Mouse (Mus musculus) midbrain, embryonic 15.5 days (tissue): ENCODE data around the gene Itgb2. TPM values are rescaled to one million over a fixed set of nuclear protein-coding genes. Genes with fewer than 3 reads are reported as not detected.

Experiments
- ATAC-seq: fragments of 200-750 bp; cut with Nextera tagmentation; replicated peaks from 2 replicates; pipeline ENCODE4 v1.8.0; 2017; ENCODE audit warnings: moderate TSS enrichment
- H3K27ac ChIP-seq: fragments of 300-500 bp; sonication (generic); 2 replicates; pipeline ENCODE4 v1.5.1; 2015; ENCODE audit warnings: mild to moderate bottlenecking, inconsistent platforms
- H3K27me3 ChIP-seq: fragments of 300-500 bp; sonication (generic); replicated peaks from 2 replicates; pipeline ENCODE4 v1.6.1; 2015; ENCODE audit warnings: inconsistent platforms
- H3K36me3 ChIP-seq: fragments of 300-500 bp; sonication (generic); replicated peaks from 2 replicates; pipeline ENCODE4 v1.6.1; 2015; ENCODE audit warnings: inconsistent platforms
- H3K4me1 ChIP-seq: fragments of 300-500 bp; sonication (generic); 2 replicates; pipeline ENCODE4 v1.6.1; 2015; ENCODE audit warnings: inconsistent platforms
- H3K4me2 ChIP-seq: fragments of 300-500 bp; sonication (generic); 2 replicates; pipeline ENCODE4 v1.6.1; 2015; ENCODE audit warnings: inconsistent platforms, mild to moderate bottlenecking, moderate library complexity
- H3K4me3 ChIP-seq: fragments of 300-500 bp; sonication (generic); 2 replicates; pipeline ENCODE4 v1.5.1; 2015; ENCODE audit warnings: mild to moderate bottlenecking, inconsistent platforms
- H3K9ac ChIP-seq: fragments of 300-500 bp; sonication (generic); 2 replicates; pipeline ENCODE4 v1.6.1; 2015; ENCODE audit warnings: mild to moderate bottlenecking, inconsistent platforms
- H3K9me3 ChIP-seq: fragments of 300-500 bp; sonication (generic); 2 replicates; pipeline ENCODE4 v1.6.1; 2016; ENCODE audit warnings: inconsistent platforms
- WGBS: fragments of 180-500 bp; shearing (Covaris S2); methylation state at CpG from one replicate; pipeline ENCODE4 v1.1.7; 2015; ENCODE audit warnings: mixed read lengths; 5-methylcytosine and 5-hydroxymethylcytosine counted together
- polyA plus RNA-seq: library from polyadenylated mRNA; unstranded; fragments of >200 nt; fragmentation: Nextera tagmentation; extraction: Ambion mirVana; gene quantifications from 2 replicates; pipeline ENCODE4 v1.2.1, GENCODE M21; 2015

The Itgb2 gene
- polyA plus RNA-seq: 0.81 and 0.87 TPM in 2 replicates

DNA sequence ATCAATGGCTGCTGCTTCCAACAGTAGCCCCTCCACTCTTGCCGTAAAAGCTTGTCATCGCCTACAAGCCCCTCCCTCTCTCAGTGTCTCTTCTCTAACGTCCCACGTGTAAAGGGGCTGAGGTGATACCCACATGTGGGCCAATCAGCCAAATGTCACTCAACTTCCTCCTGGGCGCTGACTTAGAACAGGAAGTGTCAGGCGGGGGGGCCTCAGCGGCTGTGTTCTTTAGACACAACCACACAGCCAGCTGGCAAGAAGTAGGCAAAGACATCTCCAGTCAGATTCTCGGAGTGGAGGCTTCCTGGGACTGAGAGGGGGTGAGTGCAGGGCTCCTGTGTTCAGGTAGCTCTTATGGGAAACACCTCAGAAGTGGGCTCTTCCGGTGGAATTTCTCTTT lies at the start of gene Itgb2:
Gene Itgb2 (plus strand): TSS at position 113 of the 400 bp plus-strand sequence.
- Histone ChIP-seq H3K27ac (no peak within 1 kb of the TSS), H3K4me3 (no peak within 1 kb of the TSS), H3K9me3 (no peaks in the 10 kb centered on the region), H3K36me3 (no peaks in the 10 kb centered on the region), H3K27me3 (no peaks in the 10 kb centered on the region), H3K4me1 (no peaks in the 10 kb centered on the region), H3K9ac (no peak within 1 kb of the TSS), H3K4me2 (no peak within 1 kb of the TSS)
- ATAC-seq: no peak
- WGBS: 75% methylated on average over 9 of the region's 9 CpGs

DNA sequence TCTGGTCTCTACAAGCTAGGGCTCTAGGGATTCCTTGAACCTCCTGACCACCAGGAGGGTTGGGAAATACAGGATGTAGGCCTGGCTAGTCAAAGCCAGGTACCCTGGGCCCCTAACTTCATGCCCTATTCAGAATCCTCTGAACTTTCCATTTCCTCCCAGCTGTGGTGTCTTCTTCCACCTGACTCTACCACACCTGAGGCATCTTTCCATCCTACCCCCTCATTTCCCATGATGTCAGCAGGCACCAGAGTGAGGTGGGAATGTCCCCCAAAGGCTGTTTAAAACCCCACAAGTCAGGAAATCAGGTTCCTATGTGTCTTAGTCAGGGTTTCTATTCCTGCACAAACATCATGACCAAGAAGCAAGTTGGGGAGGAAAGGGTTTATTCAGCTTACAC lies 48.2 kb upstream of the Itgb2 start:
- Histone ChIP-seq H3K27ac (no peak overlapping the region), H3K27me3 (no peaks in the 10 kb centered on the region), H3K9me3 (no peaks in the 10 kb centered on the region), H3K4me1 (no peaks in the 10 kb centered on the region), H3K4me2 (no peak overlapping the region), H3K4me3 (no peak overlapping the region), H3K9ac (no peak overlapping the region), H3K36me3 (peaks cover under 1% of the 10 kb centered on the region; the same call in 1 of the 2 replicates)
- no peak for ATAC-seq

DNA sequence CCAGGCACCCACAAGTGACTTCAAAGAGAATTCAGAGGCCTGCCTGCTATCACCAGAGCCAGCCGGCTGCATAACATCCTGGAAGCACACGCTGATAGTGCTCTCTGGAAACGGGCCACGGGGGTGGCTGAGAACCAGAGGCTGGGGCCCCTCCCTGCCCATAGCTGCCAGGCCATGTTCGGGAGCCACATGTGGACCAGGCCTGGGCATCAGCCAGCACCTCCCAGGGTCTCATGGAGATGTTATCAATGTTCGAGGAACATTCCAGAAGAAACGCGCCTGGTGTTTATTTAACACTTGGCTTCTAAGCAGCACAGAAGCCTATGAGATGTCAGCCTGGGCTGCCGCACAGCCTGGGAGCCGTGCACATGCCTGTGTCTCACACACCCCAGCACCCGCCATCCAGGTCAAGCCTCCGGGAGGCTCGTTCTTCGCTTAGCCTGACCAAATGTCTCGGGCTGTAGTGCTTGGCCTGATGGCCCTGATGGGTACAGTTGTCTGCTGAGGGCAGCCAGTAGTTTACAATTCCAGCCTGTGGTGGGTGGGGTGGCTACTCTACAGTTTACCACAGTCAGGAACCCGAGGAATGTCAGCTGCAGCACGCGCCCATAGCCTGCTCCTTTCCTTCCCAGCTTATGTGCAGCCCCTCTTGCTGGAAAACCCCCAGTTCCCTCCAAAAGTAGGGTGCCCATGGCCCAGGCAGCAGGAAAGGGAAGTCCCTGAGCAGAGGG lies 45.7 kb upstream of the Itgb2 start:
- Histone ChIP-seq H3K9me3 (no peaks in the 10 kb centered on the region), H3K9ac (no peak overlapping the region), H3K27ac (no peak overlapping the region), H3K27me3 (no peaks in the 10 kb centered on the region), H3K4me3 (no peak overlapping the region), H3K4me1 (no peaks in the 10 kb centered on the region), H3K36me3 (peaks cover 26% of the 10 kb centered on the region), H3K4me2 (no peak overlapping the region)
- ATAC-seq: no peak; the same call in 1 of the 2 replicates
- 75% methylated on average over 18 of the region's 18 CpGs for WGBS

DNA sequence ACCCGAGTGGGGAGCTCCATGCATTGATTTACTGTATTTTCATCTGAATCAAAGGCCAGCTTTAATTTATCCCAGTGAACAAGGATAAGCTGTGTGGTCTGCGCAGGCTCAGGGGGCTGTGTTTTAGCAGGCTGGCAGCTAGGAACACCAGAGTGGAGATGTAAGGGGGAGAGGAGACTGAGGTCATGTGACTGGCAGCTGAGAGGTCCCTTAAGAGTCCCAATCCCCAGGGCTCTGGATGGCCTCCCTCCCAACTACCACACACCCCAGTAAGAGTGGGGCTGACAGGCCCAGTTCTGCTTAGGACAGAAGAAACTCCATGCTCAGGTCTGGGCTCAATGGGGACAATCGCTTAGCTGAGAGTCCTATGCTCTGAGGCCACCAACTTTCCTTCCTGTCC lies 44.3 kb upstream of the Itgb2 start:
- 81% methylated on average over 3 of the region's 3 CpGs for WGBS
- Histone ChIP-seq H3K9ac (no peak overlapping the region), H3K4me2 (no peak overlapping the region), H3K36me3 (peaks cover 32% of the 10 kb centered on the region), H3K9me3 (no peaks in the 10 kb centered on the region), H3K4me1 (no peaks in the 10 kb centered on the region), H3K4me3 (no peak overlapping the region), H3K27me3 (no peaks in the 10 kb centered on the region), H3K27ac (no peak overlapping the region)
- no peak for ATAC-seq

DNA sequence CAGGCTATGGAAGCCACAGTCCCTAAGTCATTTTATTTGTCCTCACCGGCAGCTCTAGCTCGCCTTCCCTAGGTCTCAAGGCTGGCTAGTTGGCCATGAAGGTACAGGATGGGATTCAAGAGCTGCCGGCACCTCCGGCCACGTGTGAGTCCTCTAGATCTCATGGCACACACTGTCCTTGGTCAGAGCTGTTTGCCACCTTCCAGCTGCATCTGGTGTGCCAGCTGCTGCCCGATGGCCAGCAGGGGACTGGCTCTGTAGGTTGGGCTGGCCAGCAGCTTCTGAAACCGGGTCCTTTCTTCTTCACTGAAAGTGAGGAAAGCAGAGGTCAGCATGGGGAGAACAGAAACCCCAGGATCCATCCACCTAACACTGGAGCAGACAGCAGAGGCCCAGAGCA lies 41.9 kb upstream of the Itgb2 start:
- ATAC-seq: no peak
- H3K36me3 ChIP-seq: peaks cover 36% of the 10 kb centered on the region
- 94% methylated on average over 7 of the region's 7 CpGs for WGBS

DNA sequence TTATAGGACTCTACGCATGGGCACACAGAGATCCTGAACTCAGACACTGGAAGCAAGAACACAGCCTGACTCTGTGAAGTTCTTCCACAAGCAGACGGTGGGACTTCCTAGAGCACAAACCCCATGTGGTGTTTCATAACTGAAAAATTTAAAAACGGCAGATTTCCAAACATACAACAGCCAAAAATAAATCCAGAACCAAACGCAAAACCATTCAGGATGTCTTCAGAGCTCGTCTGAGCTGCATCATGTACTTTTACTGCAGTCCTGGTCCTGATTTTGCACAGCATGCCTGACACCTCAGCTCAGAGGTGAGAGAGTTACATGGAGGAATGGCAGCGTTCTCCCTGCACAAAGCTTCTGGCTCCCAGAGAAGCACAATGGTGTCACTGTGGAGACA lies 38.5 kb upstream of the Itgb2 start:
- H3K9ac ChIP-seq: no peak overlapping the region
- no peak for ATAC-seq
- no peaks in the 10 kb centered on the region for H3K9me3 ChIP-seq
- no peaks in the 10 kb centered on the region for H3K27me3 ChIP-seq
- H3K4me2 ChIP-seq: no peak overlapping the region
- whole genome bisulfite sequencing: 90% methylated on average over 6 of the region's 6 CpGs
- H3K36me3 ChIP-seq: peaks cover 36% of the 10 kb centered on the region
- no peaks in the 10 kb centered on the region for H3K4me1 ChIP-seq
- no peak overlapping the region for H3K27ac ChIP-seq
- no peak overlapping the region for H3K4me3 ChIP-seq

More for the DNA sequence above, 41.9 kb upstream of the Itgb2 start:
- Histone ChIP-seq H3K27me3 (no peaks in the 10 kb centered on the region), H3K4me3 (no peak overlapping the region), H3K4me2 (no peak overlapping the region), H3K9ac (no peak overlapping the region), H3K9me3 (no peaks in the 10 kb centered on the region), H3K27ac (no peak overlapping the region), H3K4me1 (no peaks in the 10 kb centered on the region)

DNA sequence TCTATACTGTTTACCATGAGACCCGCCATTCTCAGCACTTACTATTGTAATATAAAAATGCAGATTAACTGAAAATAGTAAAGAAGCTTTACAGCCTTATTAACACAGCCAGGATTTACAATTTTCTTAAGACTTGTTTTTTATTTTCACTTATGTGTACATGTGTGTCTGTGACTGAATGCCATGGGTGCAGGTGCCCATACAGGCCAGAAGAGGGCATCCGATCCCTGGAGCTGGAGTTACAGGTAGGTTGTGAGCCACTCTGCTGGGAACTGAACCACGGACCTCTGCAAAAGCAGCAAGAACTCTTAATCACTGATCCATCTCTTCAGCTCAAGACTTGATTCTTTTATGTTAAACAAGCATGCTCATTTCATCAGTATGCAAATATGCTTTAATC lies 37.2 kb upstream of the Itgb2 start:
- Histone ChIP-seq H3K4me2 (no peak overlapping the region), H3K27ac (no peak overlapping the region), H3K36me3 (peaks cover 24% of the 10 kb centered on the region), H3K4me3 (no peak overlapping the region), H3K9me3 (no peaks in the 10 kb centered on the region), H3K27me3 (no peaks in the 10 kb centered on the region), H3K9ac (no peak overlapping the region), H3K4me1 (no peaks in the 10 kb centered on the region)
- ATAC-seq: no peak
- 96% methylated on average over 3 of the region's 3 CpGs for WGBS

DNA sequence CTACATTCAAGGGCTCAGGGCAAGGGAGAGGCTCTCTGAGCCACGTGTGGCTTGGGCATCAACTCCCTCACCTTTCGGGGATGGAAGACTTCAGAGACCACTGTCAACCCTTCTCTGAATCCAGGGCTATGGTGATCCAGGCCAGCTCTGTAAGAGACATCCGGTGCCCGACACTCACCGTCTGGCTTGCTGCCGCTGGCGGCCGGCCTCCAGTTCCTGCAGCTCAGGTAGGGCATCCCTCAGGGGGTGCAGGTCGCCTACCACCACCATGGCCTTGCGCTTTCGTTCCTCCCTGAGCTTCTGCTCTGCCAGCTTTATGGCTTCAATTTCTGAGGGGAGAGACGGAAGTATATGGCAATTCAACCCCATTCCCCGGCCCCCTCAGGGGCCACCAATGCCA lies 32.9 kb upstream of the Itgb2 start:
- H3K9me3 ChIP-seq: no peaks in the 10 kb centered on the region

DNA sequence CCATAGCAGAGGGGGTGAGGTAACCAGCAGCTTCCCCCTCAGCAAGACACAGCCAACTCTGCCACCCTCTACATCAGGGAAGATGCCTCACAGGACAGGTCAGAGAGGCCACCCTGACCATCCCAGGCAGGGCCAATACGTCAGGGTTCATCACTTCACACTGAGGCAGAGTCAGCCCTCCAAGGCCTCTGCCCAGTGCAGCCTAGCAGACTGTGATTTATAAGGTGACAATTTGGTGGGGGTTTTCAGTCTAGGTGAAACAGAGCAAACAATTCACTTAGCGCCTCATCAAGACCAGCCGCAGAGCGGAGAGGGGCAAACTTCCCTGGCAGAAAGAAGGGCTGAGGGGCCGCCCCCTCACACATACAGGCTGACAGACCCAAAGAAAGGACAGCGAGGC lies 31.8 kb upstream of the Itgb2 start:
- no peak overlapping the region for H3K9ac ChIP-seq
- no peak overlapping the region for H3K4me2 ChIP-seq
- WGBS: 93% methylated on average over 6 of the region's 6 CpGs
- H3K27me3 ChIP-seq: no peaks in the 10 kb centered on the region
- H3K4me3 ChIP-seq: no peak overlapping the region
- H3K36me3 ChIP-seq: 0 out of 2 replicates have a peak, but pooled peaks cover 11% of the 10 kb centered on the region
- no peak overlapping the region for H3K27ac ChIP-seq
- no peak for ATAC-seq
- H3K9me3 ChIP-seq: no peaks in the 10 kb centered on the region
- H3K4me1 ChIP-seq: no peaks in the 10 kb centered on the region

More for the DNA sequence above, 32.9 kb upstream of the Itgb2 start:
- Histone ChIP-seq H3K4me2 (no peak overlapping the region), H3K4me1 (no peaks in the 10 kb centered on the region), H3K4me3 (no peak overlapping the region), H3K27ac (no peak overlapping the region), H3K36me3 (0 out of 2 replicates have a peak, but pooled peaks cover 14% of the 10 kb centered on the region), H3K9ac (no peak overlapping the region), H3K27me3 (no peaks in the 10 kb centered on the region)
- no peak for ATAC-seq
- 94% methylated on average over 13 of the region's 13 CpGs for WGBS

DNA sequence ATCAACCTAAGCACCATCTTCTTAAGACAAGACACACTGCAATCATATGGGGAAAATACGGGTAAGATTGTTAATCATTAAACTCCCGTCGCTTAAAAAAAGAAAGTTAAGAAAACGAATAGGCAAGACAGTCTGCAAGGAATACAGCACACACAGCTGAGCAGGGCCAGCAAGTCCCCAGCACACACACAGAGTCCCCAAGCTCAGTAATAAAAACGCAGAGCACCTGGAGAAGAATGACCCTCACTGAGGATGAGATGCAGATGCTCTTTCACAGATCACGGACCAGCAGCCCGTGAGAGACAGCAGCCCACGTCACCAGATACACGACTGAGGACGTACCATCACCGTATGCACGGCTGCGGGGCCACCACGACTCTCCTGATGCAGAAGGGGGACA lies 29.4 kb upstream of the Itgb2 start:
- no peaks in the 10 kb centered on the region for H3K27me3 ChIP-seq
- H3K27ac ChIP-seq: no peak overlapping the region
- ATAC-seq: no peak
- 91% methylated on average over 14 of the region's 14 CpGs for WGBS
- no peaks in the 10 kb centered on the region for H3K9me3 ChIP-seq
- no peaks in the 10 kb centered on the region for H3K4me1 ChIP-seq
- no peak overlapping the region for H3K4me2 ChIP-seq
- peaks cover 11% of the 10 kb centered on the region; the same call in 1 of the 2 replicates for H3K36me3 ChIP-seq
- no peak overlapping the region for H3K4me3 ChIP-seq
- H3K9ac ChIP-seq: no peak overlapping the region

DNA sequence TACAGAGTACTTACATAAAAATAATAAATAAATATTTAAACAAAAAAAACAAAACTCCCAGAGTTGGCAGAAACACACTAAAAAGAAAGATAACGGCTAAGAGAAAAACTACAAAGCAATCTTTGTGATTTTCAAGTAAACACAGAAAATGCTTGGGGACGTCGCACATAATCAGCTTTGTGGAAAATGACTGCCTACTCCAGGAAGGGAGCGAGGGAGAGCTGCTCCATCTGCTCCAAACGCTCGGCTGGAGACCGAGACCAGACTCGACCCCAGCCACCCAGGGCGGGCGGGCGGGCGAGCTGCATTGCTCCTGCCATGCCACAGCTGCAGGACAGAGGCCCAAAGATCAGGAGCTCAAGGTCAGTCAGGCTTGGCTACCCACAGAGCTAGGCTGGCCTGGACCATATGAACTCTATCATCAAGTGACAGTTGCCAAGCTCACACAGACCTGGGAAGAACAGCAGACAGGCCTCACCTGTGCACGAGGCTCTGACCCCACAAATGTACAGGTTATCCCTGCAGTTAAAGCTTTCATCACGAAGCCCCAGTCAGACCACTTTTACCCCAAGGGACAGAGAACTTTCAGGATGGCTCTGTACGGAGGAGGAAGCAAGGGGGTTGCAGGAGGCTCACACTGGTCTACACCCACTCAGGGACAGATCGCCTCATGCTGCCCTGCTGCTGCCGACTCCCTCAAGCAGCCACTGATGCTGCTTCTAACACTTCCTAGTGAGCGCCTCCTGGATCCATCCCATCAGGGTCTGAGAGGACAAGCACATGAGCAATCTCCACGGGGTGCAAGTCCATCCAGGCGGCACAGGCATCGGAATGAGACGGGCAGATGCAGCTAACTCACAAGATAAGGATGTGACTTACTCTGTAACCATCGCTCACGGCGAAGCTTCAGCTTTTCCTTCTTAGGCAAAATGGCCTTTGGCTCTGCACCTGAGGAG lies 26.8 kb upstream of the Itgb2 start:
- 88% methylated on average over 25 of the region's 25 CpGs for WGBS
- H3K4me1 ChIP-seq: no peaks in the 10 kb centered on the region
- no peak for ATAC-seq
- H3K4me3 ChIP-seq: no peak overlapping the region
- no peak overlapping the region for H3K9ac ChIP-seq
- no peaks in the 10 kb centered on the region for H3K9me3 ChIP-seq
- H3K4me2 ChIP-seq: no peak overlapping the region
- H3K36me3 ChIP-seq: peaks cover 19% of the 10 kb centered on the region; the same call in 1 of the 2 replicates
- no peak overlapping the region for H3K27ac ChIP-seq
- no peaks in the 10 kb centered on the region for H3K27me3 ChIP-seq

DNA sequence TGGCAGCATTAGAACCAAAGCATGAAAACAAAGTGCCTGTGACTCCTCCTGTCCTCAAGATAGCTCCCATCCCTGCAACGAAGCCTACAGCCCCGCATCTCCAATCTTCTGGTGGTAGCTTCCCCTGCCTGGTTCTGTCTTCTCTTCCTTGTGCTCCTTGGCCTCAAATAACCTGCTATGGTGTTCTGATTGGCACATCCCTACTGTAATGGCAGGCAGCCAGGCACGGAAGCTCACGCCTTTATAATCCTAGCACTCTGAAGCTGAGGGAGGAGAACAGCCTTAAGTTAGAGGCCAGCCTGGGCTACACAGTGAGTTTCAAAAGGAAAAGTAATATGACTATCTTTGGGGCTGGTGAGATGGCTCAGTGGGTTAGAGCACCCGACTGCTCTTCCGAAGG lies 25.9 kb upstream of the Itgb2 start:
- no peak overlapping the region for H3K27ac ChIP-seq
- peaks cover 3% of the 10 kb centered on the region; the same call in 1 of the 2 replicates for H3K4me1 ChIP-seq
- H3K9me3 ChIP-seq: no peaks in the 10 kb centered on the region
- H3K4me2 ChIP-seq: no peak overlapping the region
- no peak overlapping the region for H3K9ac ChIP-seq
- H3K36me3 ChIP-seq: peaks cover 18% of the 10 kb centered on the region; the same call in 1 of the 2 replicates
- WGBS: 92% methylated on average over 6 of the region's 6 CpGs
- H3K4me3 ChIP-seq: no peak overlapping the region
- ATAC-seq: no peak
- no peaks in the 10 kb centered on the region for H3K27me3 ChIP-seq
